Mouse (Mus musculus) myocyte (in vitro differentiated cells): ENCODE measurements at regions not wholly inside any gene's neighbourhood (a gene's known extent, or its start where the extent isn't known, plus 50 kb on each side); places are given as distances from the start of the nearest gene placed in this dataset.

Experiments
- MYOD1 ChIP-seq, 3 experiments: IDR thresholded peaks; one replicate each; pipeline ENCODE4 v1.6.1; 2011; ENCODE audit warnings: control low read depth in 2 of 3, low read depth in 2 of 3, mild to moderate bottlenecking in 2 of 3, moderate library complexity in 1 of 3; ENCODE audit not compliant: insufficient read length in 2 of 3, control insufficient read depth in 1 of 3
- POLR2A ChIP-seq: IDR thresholded peaks from one replicate; pipeline ENCODE4 v1.6.1; 2011; ENCODE audit warnings: low read depth, mild to moderate bottlenecking, control low read depth, moderate library complexity; ENCODE audit not compliant: insufficient read length

DNA sequence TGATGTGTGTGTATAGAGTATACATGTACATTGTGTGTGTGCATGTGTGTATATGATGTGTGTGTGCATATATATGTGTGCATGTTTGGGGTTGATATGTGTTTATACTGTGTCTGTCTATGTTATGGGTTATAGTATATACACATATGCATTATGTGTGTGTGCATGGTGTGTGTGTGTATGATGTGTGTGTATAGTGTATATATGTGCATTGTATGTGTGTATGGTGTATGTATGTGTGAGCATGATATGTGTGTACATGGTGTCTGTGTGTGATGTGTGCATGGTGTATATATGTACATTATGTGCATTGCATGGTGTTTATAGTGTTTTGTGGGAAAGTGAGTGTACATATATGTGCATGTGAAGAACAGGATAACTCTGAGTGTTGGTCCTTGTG lies 90.4 kb upstream of the Sp4 start:
- TF ChIP-seq POLR2A: no peak
- TF ChIP-seq MYOD1 (IDR thresholded peaks at IDR 0.05; ENCODE audit: control insufficient read depth in 1 of 3, insufficient read length in 2 of 3, low read depth in 2 of 3): no peak
